Mouse (Mus musculus): ENCODE measurements at regions not wholly inside any gene's neighbourhood (a gene's known extent, or its start where the extent isn't known, plus 50 kb on each side); places are given as distances from the start of the nearest gene placed in this dataset.

GRCm38 (mm10) chr3:61285924-61286520 lies 75.4 kb upstream of the Rap2b start:
- TF ChIP-seq POLR2A (IDR thresholded peaks at IDR 0.05; ENCODE audit: insufficient read length, low read depth) (no peak), TCF12 (IDR thresholded peaks at IDR 0.05; ENCODE audit: insufficient read depth, poor library complexity, severe bottlenecking) (no peak), CEBPB (IDR thresholded peaks at IDR 0.05; ENCODE audit: insufficient read depth, poor library complexity, severe bottlenecking) (no peak), MYOD1 (IDR thresholded peaks at IDR 0.05; ENCODE audit: control insufficient read depth in 1 of 3, insufficient read length in 2 of 3, low read depth in 2 of 3) (no peak), USF1 (IDR thresholded peaks at IDR 0.05; ENCODE audit: low read depth) (no peak), MYOG (IDR thresholded peaks at IDR 0.05; ENCODE audit: control insufficient read depth in 1 of 3, insufficient read depth in 1 of 3, insufficient read length in 2 of 3, low read depth in 2 of 3) (no peak), MAX (IDR thresholded peaks at IDR 0.05; ENCODE audit: low read depth) (no peak)
